Mouse (Mus musculus): ENCODE measurements around the gene Dixdc1.

Gene Dixdc1

GRCm38 (mm10) chr9:50700921-50701691 lies 38.2 kb downstream of the Dixdc1 start:
- DNase-seq (ENCODE audit: low read depth, low spot score) = no peak

GRCm38 (mm10) chr9:50698418-50699409 lies 40.6 kb downstream of the Dixdc1 start:
- peak; percentile 38 for DNase-seq (ENCODE audit: low read depth, low spot score)

- peak; percentile 18 for DNase-seq (ENCODE audit: low read depth, low spot score)
Observed at GRCm38 (mm10) chr9:50697706-50698041, 41.6 kb downstream of the Dixdc1 start.

GRCm38 (mm10) chr9:50696851-50697705 lies 42.2 kb downstream of the Dixdc1 start:
- DNase-seq (ENCODE audit: low read depth, low spot score) = no peak

DNA sequence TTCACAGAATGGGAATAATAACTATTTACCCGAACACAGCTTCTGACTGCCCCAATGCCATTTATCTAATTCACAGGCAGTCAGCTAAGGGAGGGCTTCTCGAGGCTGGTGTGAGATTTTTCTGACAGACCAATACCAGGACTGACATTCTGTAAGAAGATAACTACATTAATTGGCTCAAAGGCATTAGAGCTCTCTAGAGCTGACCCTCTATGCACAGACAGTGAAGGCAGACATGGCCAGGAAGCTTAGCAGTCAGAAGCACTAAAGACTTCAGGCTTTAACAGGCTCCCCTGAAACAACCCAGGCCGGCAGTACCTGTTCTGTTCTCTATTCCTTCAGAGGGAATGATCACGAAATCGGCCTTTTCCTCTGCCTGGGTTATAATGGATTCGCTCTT lies 44.2 kb downstream of the Dixdc1 start:
- no peak for DNase-seq (ENCODE audit: low read depth, low spot score)

DNA sequence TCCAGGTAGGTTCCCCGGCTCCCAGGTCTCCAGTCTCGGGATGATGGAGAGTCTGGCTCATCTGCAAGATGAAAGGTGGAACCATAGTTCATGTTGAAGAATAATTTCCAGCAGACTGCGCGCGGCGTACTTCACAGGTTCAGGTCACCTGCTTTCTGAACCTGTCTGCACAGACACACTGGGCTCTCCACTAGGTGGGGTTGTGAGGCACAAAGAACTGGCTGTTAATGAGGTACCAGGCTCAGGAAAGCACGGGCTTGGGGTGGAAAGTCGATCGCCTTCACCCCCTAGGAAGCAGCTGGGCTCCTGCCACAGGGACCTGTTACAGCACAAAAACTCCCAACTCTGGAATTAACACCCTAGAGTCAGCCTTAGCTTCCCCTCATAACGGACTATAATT lies 45.7 kb downstream of the Dixdc1 start:
- peak; percentile 53 for DNase-seq (ENCODE audit: low read depth, low spot score)

DNA sequence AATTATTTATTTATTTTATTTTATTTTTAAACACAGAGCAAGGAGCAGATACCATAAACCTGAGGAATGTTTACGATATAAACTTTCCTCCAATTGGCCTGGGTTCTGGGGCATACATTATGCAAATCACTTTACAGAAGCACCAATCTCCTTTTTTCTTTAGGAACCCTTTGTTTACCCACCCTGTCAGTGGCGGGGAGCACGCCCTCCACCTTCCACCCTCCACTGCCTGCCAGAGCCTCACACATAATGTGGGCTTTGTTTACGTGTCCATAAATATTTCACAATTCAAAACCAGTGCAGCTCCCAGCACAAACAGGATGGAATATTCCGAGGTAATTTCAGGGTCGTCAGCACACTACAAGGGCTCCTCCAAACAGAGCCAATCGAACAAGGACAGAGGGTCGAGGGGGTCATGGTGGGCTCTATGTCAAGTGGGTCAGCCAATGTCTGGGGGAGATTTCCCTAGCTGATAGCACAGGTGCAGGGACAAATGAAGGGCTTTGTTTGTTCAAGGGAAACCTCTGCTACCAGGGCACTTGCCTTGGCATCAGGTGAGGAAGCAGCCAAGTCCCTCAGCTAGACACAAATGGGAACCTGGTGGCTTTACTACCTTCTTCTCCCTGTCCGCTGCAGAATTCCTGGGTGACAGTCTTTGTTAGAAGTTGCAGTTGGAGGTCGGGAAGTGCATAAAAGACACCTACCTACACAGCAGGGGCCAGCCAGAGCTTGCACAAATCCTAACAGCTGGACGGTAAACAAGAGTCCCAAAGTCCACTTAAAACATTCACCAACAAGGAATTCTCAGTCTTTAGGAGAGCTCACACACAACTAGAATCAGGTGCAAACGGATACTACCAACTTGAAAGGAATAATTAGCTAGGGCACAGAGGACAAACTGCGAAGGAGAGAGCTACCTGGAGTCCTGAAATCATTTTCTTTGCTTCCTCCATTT lies 46.4 kb downstream of the Dixdc1 start:
- DNase-seq (ENCODE audit: low read depth, low spot score) = no peak

DNA sequence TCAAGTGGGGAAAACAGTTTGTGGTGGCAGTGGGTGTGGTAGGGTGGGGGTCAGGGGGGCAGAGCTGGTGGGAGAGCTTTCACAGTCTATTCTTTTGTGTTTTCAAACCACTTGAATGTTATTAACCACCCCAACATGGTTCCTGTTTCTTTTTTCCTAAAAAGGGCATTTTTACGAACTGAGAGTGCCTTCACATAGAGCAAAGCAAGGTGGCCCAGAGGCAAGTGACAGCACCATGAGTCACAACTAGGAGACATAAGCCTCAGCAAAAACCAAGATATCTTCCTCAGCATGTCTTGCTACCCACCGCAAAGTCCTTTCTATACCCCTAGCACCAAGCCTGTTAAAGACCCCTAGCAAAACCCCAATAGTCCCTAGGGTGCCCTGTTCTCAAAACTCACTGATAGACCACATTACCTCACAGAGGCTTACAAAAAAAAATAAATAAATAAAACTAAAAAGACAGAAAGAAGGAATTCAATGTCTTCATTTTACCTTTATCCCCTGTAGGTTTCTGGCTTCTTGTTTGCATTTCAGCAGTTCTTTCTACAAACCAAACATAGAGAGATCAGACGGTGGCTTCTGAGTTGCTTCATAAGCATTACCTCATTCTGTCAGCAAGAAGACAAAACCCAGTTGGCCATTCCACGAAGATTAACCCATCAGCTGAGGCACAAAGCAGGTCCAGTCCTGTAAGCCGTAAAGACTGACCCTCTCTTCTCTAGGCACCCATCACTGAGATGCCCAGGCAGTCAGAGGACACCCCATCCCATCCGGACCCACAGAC lies 52.3 kb downstream of the Dixdc1 start:
- no peak for DNase-seq (ENCODE audit: low read depth, low spot score)

DNA sequence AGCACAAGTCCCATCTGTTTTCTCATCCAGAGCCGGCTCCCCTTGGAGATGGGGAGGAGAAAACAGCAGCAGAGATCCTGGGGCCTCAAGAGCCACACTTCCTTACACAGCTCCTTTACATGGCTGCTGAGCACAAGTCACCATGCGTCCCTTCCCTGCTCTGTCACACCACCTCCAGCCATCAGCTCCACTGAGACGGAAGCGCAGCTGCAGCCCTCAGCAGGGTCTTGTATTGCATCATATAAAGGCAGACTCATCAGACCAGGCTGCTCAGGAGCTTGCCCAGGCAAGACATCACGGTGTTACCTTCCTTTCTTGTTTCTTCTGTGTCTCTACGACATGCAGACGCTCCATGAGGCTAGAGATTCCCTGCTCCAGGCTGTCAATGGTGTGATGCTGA lies 57.6 kb downstream of the Dixdc1 start:
- no peak for DNase-seq (ENCODE audit: low read depth, low spot score)

- DNase-seq (ENCODE audit: low read depth, low spot score) = no peak
Observed at GRCm38 (mm10) chr9:50679406-50679805, 59.9 kb downstream of the Dixdc1 start.

DNA sequence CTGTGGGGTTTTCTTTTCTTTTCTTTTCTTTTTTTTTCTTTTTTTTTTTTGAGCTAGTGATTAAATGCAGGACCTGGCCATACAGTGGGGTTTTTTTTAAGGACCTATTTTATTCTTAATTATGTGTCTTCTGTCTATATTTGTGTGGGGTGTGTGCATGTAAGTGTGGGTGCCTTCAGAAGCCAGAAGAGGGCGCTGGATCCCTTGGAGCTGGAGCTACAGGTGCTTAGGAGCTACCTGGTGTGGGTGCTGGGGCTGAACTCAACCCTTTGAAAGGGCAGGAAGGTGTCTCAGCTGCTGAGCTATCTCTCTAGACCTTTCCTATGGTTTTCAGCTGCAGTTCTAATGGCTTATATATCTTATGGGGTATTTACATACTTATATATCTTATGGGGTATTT lies 64.5 kb downstream of the Dixdc1 start:
- no peak for DNase-seq (ENCODE audit: low read depth, low spot score)

GRCm38 (mm10) chr9:50670690-50671089 lies 68.6 kb downstream of the Dixdc1 start:
- DNase-seq (ENCODE audit: low read depth, low spot score) = peak; percentile 60

DNA sequence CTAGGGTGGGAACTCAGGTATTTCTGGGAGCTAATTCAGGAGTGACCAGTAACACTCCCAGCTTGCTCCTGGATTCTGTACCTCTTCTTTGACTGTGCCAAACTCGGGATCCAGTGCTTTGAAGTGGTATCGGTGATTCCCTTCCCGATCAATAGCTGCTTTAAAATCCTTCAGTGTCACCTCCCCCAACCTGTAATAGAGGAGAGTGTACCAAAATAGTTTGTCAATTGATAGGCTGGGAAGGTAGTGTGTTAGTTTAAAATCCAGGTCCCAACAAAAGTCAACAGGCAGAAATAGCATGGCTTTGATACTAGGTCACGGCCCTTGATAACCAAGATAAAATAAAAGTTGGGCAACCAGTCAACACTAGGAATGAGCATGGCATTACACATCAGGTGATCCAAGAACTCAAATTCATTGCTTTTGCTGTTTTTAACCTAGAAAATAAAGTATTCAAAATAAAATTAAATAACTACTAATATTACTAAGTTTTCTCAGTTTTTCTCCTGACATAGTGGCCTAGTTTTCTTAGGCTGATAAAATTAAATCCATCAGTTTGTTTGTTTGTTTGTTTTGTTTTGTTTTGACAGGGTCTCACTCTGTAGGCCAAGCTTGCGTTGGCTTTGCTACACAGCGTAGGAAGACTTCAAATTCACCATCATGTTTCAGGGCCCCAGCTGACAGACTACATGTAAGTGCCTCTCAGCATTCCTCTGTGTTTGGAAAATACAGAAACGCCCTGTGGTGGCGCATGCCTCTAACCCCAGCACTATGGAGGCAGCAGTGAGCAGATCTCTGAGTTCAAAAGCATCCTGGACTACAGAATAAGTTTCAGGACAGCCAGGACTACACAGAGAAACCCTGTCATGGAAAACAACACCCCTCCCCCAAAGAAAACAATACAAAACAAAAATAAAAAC lies 71.5 kb downstream of the Dixdc1 start:
- DNase-seq (ENCODE audit: low read depth, low spot score) = no peak

DNA sequence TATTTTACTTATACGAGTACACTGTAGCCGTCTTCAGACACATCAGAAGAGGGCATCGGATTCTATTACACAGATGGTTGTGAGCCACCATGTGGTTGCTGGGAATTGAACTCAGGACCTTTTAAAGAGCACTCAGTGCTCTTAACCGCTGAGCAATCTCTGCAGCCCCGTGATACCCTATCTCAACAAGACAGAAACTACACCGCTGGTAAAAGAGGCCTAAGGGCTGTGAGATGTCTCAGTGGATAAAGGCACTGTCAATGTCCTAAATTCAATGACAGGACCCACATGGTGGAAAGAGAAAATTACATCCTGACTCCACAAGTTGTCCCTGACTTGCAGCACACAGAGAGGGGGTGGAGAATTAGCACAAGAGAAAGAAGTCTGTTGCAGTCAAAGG lies 72.9 kb downstream of the Dixdc1 start:
- no peak for DNase-seq (ENCODE audit: low read depth, low spot score)

GRCm38 (mm10) chr9:50664826-50665225 lies 74.5 kb downstream of the Dixdc1 start:
- DNase-seq (ENCODE audit: low read depth, low spot score) = no peak

DNA sequence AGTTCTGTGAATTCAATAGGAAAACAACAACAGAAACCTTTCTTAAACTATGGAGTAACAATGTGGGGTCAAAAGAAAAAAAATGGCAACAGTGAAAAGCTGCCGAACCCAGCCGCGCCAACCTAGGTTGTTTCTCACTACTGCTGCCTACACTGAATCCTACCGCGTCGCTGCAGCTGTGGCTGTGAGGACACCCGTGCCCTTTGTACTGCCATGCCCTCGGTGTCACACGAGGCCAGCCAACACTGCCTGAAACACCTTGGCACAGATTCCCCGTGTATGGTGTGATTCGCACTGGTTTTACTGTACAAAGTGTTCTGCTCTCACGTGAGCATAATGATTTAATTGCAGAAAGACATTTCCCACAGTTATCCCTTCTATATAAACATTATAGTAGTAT lies 78.9 kb downstream of the Dixdc1 start:
- peak; percentile 30 for DNase-seq (ENCODE audit: low read depth, low spot score)

- DNase-seq (ENCODE audit: low read depth, low spot score) = peak; percentile 87
Observed at GRCm38 (mm10) chr9:50659392-50660217, 79.7 kb downstream of the Dixdc1 start, which contains the start of gene Dlat. TSS of gene Dlat (minus strand) at chr9:50659780.

GRCm38 (mm10) chr9:50658941-50659388 lies 80.4 kb downstream of the Dixdc1 start:
- no peak for DNase-seq (ENCODE audit: low read depth, low spot score)

Measured in CD4-positive helper T cell, adult 2 months (primary cell).